Comparison of ENCODE assay signal across 8 mouse cellular contexts in genomic region chr17:26675845-26676244, GRCm38 (mm10). TPM values are rescaled to one million over a fixed set of nuclear protein-coding genes. Genes with fewer than 3 reads are reported as not detected.
DNase-seq lines count a peak whose midpoint lies in the region; ATAC-seq and TF ChIP-seq lines count a peak whose summit lies in the region.

No protein-coding gene starts in this region.

- peaks cover 18% of the 10 kb centered on the region for H3K4me1 ChIP-seq in heart, embryonic 16.5 days (ENCODE audit: control insufficient read depth, insufficient read depth, low read length)
- H3K4me1 ChIP-seq in bone marrow, adult 2 months (ENCODE audit: control insufficient read depth, insufficient read depth, low read length): no peaks in the 10 kb centered on the region; the same call in 1 of the 2 replicates
- peaks cover 25% of the 10 kb centered on the region for H3K4me1 ChIP-seq in hindbrain, embryonic 12.5 days
- H3K4me1 ChIP-seq in midbrain, embryonic 12.5 days: peaks cover 20% of the 10 kb centered on the region

- DNase-seq in heart, postnatal 25 days (ENCODE audit: low spot score): no peak
- DNase-seq in right cerebral cortex, postnatal 14 days: no peak
- DNase-seq in spleen, adult 12 weeks (ENCODE audit: low spot score): no peak
- DNase-seq in urinary bladder, postnatal 4 days (ENCODE audit: low spot score in 2 of 2): no peak

- intact Hi-C loops in heart, postnatal 25 days (cut with DNase I): loop anchor here (2.0 kb wide), 1 partner anchor 39 kb away; the partner anchor contains the start of gene Crebrf

- peak overlapping the region; percentile 91 for H3K4me3 ChIP-seq in heart, embryonic 16.5 days (ENCODE audit: low read length)
- peak overlapping the region; percentile 93 for H3K4me3 ChIP-seq in bone marrow, adult 2 months (replicated peaks; ENCODE audit: control insufficient read depth, low read depth, low read length)
- H3K4me3 ChIP-seq in hindbrain, embryonic 12.5 days: peak overlapping the region; percentile 83
- peak overlapping the region; percentile 72 for H3K4me3 ChIP-seq in midbrain, embryonic 12.5 days

- no peak for ATAC-seq in heart, embryonic 16.5 days (replicated peaks; ENCODE audit: extremely low read depth, insufficient read depth, low FRiP score)
- peak; percentile 24; the same call in 1 of the 2 replicates for ATAC-seq in hindbrain, embryonic 12.5 days (ENCODE audit: low FRiP score)
- ATAC-seq in midbrain, embryonic 12.5 days (ENCODE audit: low FRiP score, low read depth): peak; percentile 30; the same call in 1 of the 2 replicates

- TF ChIP-seq POLR2A in bone marrow, adult 2 months (IDR thresholded peaks at IDR 0.05; ENCODE audit: borderline replicate concordance, control insufficient read depth, low read depth, low read length): no peak

- TF ChIP-seq CTCF in bone marrow, adult 2 months (IDR thresholded peaks at IDR 0.05; ENCODE audit: control insufficient read depth, insufficient read depth, low read length): no peak

- peaks cover 5% of the 10 kb centered on the region; the same call in 1 of the 2 replicates for H3K36me3 ChIP-seq in heart, embryonic 16.5 days (ENCODE audit: control insufficient read depth, insufficient read depth)
- H3K36me3 ChIP-seq in hindbrain, embryonic 12.5 days: 0 out of 2 replicates have a peak, but pooled peaks cover 2% of the 10 kb centered on the region
- H3K36me3 ChIP-seq in midbrain, embryonic 12.5 days: no peaks in the 10 kb centered on the region

- peak overlapping the region; percentile 47; the same call in 1 of the 2 replicates for H3K9ac ChIP-seq in heart, embryonic 16.5 days (ENCODE audit: low read length)
- H3K9ac ChIP-seq in hindbrain, embryonic 12.5 days: 0 out of 2 replicates have a peak overlapping the region, but pooled peaks have one; percentile 76
- H3K9ac ChIP-seq in midbrain, embryonic 12.5 days (replicated peaks): peak overlapping the region; percentile 76

- no peaks in the 10 kb centered on the region for H3K27me3 ChIP-seq in heart, embryonic 16.5 days (ENCODE audit: control insufficient read depth, insufficient read depth, low read length)
- H3K27me3 ChIP-seq in hindbrain, embryonic 12.5 days: no peaks in the 10 kb centered on the region
- 0 out of 2 replicates have a peak, but pooled peaks cover 7% of the 10 kb centered on the region for H3K27me3 ChIP-seq in midbrain, embryonic 12.5 days

- H3K27ac ChIP-seq in heart, embryonic 16.5 days (ENCODE audit: low read length): peak overlapping the region; percentile 41
- no peak overlapping the region for H3K27ac ChIP-seq in bone marrow, adult 2 months (ENCODE audit: control insufficient read depth, insufficient read depth, low read depth, low read length, poor library complexity)
- H3K27ac ChIP-seq in hindbrain, embryonic 12.5 days: peak overlapping the region; percentile 78; the same call in 1 of the 2 replicates
- peak overlapping the region; percentile 80; the same call in 1 of the 2 replicates for H3K27ac ChIP-seq in midbrain, embryonic 12.5 days (replicated peaks)

- H3K4me2 ChIP-seq in heart, embryonic 16.5 days (ENCODE audit: low read depth, low read length): peak overlapping the region; percentile 82
- H3K4me2 ChIP-seq in hindbrain, embryonic 12.5 days (replicated peaks): peak overlapping the region; percentile 72
- peak overlapping the region; percentile 71 for H3K4me2 ChIP-seq in midbrain, embryonic 12.5 days (replicated peaks)

- WGBS in heart, embryonic 16.5 days: 21% methylated on average over 7 of the region's 7 CpGs
- WGBS in bone marrow, adult 2 months: 24% methylated on average over 7 of the region's 7 CpGs
- 22% methylated on average over 7 of the region's 7 CpGs for WGBS in hindbrain, embryonic 12.5 days
- 30% methylated on average over 7 of the region's 7 CpGs for WGBS in midbrain, embryonic 12.5 days

- H3K9me3 ChIP-seq in heart, embryonic 16.5 days (replicated peaks; ENCODE audit: control insufficient read depth, low read length): no peaks in the 10 kb centered on the region
- H3K9me3 ChIP-seq in hindbrain, embryonic 12.5 days (replicated peaks): no peaks in the 10 kb centered on the region
- H3K9me3 ChIP-seq in midbrain, embryonic 12.5 days: no peaks in the 10 kb centered on the region

RNA-seq across cellular contexts. Expression of gene Atp6v0e, which starts 12.8 kb away (rescaled TPM):
- 216 and 249 TPM in 2 replicates for polyA plus RNA-seq in heart, embryonic 16.5 days (2015; fragmentation: Nextera tagmentation; extraction: Ambion mirVana)
- total RNA-seq in heart, postnatal 25 days (2021): 10 to 100 TPM; 64.5 to 66.4 TPM
- 80.6 and 112 TPM in 2 replicates for polyA plus RNA-seq in bone marrow, adult 2 months (2011; ENCODE audit: insufficient read depth, insufficient read length, low replicate concordance, missing spikeins)
- polyA plus RNA-seq in hindbrain, embryonic 12.5 days (2016; fragmentation: Nextera tagmentation; extraction: Ambion mirVana): 108 and 111 TPM in 2 replicates
- polyA plus RNA-seq in midbrain, embryonic 12.5 days (2016; fragmentation: Nextera tagmentation; extraction: Ambion mirVana): 88.3 and 92.2 TPM in 2 replicates

RNA-seq across cellular contexts. Expression of gene Crebrf, which starts 39.6 kb away (rescaled TPM):
- polyA plus RNA-seq in heart, embryonic 16.5 days (2015; fragmentation: Nextera tagmentation; extraction: Ambion mirVana): 5.9 and 6.4 TPM in 2 replicates
- total RNA-seq in heart, postnatal 25 days (2021): 10 to 100 TPM; 65.4 to 72.4 TPM
- 28.1 and 33.9 TPM in 2 replicates for polyA plus RNA-seq in bone marrow, adult 2 months (2011; ENCODE audit: insufficient read depth, insufficient read length, low replicate concordance, missing spikeins)
- 7.5 and 10.4 TPM in 2 replicates for polyA plus RNA-seq in hindbrain, embryonic 12.5 days (2016; fragmentation: Nextera tagmentation; extraction: Ambion mirVana)
- polyA plus RNA-seq in midbrain, embryonic 12.5 days (2016; fragmentation: Nextera tagmentation; extraction: Ambion mirVana): 7.3 and 11.4 TPM in 2 replicates
